Mouse (Mus musculus) liver, adult (tissue): ENCODE data around the gene Sost.

Experiments used
- GATA4 ChIP-seq: IDR thresholded peaks from 2 replicates; pipeline ENCODE4 v1.6.1; 2014; ENCODE audit warnings: mild to moderate bottlenecking, low read length; ENCODE audit not compliant: insufficient replicate concordance

Gene Sost

GRCm38 (mm10) chr11:101990244-101990643 is 23.4 kb upstream of the Sost start:
- no peak for TF ChIP-seq GATA4

DNA sequence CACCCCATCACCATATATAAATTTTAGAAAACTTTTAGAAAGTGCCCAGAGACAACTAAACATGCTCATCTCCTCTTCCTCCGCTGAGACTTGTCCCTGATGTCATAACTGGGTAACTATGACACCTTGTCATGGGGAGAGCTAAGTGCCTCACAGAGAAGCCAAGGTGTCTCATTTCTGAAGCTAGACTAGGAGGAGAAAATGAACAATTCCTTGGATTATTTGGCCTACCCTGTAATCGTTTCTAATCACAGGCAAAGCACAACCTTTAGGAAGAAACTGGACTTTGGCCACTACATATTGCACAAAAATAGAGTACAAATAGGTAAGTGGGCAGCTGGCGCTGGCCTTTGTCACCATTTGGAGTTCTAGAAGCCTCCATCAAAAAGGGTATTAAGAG is 20.1 kb upstream of the Sost start, which contains the start of gene Dusp3:
Dusp3 (minus strand) TSS at position 101 of the 400 bp plus-strand sequence.
- TF ChIP-seq GATA4: no peak

- no peak for TF ChIP-seq GATA4
These were observed 19.2 kb upstream of the Sost start for GRCm38 (mm10) chr11:101985990-101986389.

DNA sequence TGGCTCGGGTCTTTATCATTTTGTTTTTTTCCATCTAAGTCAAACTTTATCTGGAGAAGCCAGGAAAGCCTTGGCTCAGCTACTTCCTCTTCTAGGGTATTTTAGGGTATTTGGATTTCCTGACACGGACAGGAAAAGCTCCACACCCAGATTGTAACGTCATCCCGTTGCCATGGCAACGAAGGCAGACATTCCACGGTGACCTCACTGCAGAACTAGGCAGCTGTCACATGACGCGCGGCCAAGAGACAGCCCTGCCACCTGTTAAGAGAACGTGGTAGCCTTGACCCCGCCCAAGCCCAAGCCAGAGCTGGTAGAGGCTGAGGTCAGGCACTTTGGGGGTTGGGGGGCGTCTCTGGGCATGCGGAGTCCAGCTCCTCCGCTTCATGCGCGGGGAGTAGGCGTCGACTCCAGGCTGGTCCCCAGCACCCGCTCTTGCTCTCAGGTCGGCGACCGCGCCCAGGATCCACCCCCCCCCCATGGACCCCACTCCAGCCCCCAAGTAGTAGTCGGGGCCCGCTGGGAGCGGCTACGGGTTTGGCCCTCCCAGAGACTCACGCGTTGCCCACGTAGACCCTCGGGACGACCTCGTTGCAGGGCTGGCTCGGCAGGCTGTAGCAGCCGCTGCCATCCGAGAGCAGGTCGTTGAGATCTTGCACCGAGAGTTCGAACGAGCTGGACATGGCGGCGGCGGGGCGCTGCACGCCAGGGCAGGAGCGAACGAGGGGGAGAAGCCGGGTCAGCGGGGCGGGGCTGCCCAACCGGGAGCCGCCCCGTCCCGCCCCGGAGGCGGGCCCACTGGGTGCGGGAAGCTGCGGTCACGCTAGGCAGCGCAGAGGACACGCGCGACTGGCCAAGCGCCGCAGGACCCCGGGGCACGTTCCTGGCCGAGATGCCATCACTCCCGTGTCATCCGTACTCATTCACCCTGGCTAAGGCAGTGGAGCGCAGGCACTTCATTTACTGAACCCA is 17.5 kb upstream of the Sost start, which contains the start of gene Cfap97d1:
Cfap97d1 (plus strand) TSS at position 226 of the 972 bp plus-strand sequence.
- TF ChIP-seq GATA4: peak; percentile 30; the same call in 1 of the 2 replicates

- no peak for TF ChIP-seq GATA4
These were observed 16.7 kb upstream of the Sost start for GRCm38 (mm10) chr11:101983431-101983921.

GRCm38 (mm10) chr11:101982981-101983411 is 16.2 kb upstream of the Sost start:
- TF ChIP-seq GATA4: 0 out of 2 replicates have a peak, but pooled peaks have one; percentile 19

GRCm38 (mm10) chr11:101981850-101982249 is 15.0 kb upstream of the Sost start:
- no peak for TF ChIP-seq GATA4

GRCm38 (mm10) chr11:101980603-101981157 is 13.9 kb upstream of the Sost start:
- TF ChIP-seq GATA4: no peak

DNA sequence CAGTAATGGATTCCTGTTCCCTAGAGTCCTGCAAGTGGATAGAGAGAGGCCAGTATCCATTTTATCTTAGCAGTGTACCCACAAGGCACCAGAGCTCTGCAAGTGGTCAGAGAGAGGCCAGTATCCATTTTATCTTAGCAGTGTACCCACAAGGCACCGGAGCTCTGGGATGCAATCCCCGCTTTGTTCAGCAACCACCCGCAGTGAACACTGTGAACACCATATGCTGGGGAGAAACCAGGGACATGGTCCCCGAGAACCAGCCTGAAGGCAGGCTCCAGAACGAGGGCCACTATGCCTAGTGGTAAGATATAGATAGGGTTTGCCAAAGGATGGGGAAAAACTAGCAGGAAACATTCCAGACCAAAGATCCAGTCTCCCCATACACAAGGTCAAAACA is 12.3 kb upstream of the Sost start:
- TF ChIP-seq GATA4: no peak

DNA sequence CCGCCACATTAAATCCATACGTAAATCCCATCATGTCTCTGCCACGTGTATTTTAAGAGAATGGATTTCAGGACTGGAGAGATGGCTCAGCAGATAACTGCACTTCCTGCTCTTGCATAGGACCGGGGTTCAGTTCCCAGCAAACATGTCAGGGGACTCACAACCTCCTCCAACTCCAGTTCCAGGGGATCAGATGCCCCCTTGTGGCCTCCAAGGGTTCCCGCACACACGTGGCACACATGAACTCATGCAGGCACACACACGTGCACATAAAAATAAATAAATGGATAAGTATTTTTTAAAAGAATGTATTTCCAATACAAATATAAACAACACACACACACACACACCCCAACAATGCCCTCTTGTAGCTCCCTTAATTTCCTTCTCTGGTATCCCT is 10.1 kb upstream of the Sost start:
- TF ChIP-seq GATA4: no peak

DNA sequence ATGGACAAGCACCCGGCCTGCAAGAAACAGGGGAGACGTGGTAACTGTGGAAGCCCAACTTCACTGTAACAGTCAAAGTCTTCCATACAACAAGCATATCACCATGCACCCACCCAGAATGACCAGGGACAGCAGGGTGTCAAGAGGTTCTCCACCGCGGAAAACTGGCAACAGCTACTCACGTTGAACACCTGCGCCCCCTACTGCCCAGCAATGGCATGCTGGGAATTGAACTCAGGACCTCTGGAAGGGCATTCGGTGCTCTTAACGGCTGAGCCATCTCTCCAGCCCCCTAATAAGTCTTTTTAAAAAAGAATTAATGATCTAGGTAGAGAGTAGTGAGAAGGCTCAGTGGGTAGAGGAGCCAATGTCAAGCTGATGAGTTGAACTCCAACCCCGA is 8.1 kb upstream of the Sost start:
- TF ChIP-seq GATA4: no peak

GRCm38 (mm10) chr11:101974181-101974580 is 7.4 kb upstream of the Sost start:
- TF ChIP-seq GATA4: no peak

GRCm38 (mm10) chr11:101973496-101973895 is 6.7 kb upstream of the Sost start:
- TF ChIP-seq GATA4: no peak

DNA sequence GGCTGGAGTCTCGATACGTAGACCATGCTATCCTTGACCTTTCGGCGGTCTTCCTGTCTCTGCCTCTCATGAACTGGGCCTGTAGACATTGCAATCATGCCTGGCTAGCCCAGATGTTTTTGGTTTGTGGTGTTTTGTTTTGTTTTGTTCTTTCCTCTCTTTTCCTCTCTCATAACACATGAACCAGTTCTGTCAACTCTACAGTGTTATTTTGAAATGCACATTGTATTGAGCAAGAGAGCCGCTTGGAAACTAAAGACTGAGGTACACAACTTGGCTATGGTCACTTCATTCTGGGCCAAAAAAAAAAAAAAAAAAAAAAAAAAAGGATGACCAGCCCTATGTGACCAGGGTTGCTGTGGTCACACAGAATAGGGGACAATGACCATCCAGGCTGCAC is 5.8 kb upstream of the Sost start:
- no peak for TF ChIP-seq GATA4

- TF ChIP-seq GATA4: no peak
These were observed 5.3 kb upstream of the Sost start for GRCm38 (mm10) chr11:101972097-101972496.

- no peak for TF ChIP-seq GATA4
These were observed 4.6 kb upstream of the Sost start for GRCm38 (mm10) chr11:101971410-101971809.
